Mouse (Mus musculus): ENCODE measurements around the gene Whamm. TPM values are rescaled to one million over a fixed set of nuclear protein-coding genes. Genes with fewer than 3 reads are reported as not detected.
A peak's percentile ranks its signal among the peaks of the same experiment; 100 is the strongest.

Gene Whamm
- polyA plus RNA-seq, 1 experiment from 2014 or later: 5.9 TPM

- no peak for ATAC-seq
- Histone ChIP-seq H3K9ac (ENCODE audit: low read depth, low read length) (no peak overlapping the region), H3K4me1 (replicated peaks; ENCODE audit: control insufficient read depth, insufficient read depth, low read length) (no peaks in the 10 kb centered on the region), H3K9me3 (ENCODE audit: control insufficient read depth) (no peaks in the 10 kb centered on the region), H3K4me3 (ENCODE audit: low read depth, low read length) (no peak overlapping the region), H3K36me3 (ENCODE audit: control insufficient read depth, insufficient read depth) (no peaks in the 10 kb centered on the region), H3K27me3 (replicated peaks; ENCODE audit: control insufficient read depth, insufficient read depth, low read length) (no peaks in the 10 kb centered on the region), H3K4me2 (replicated peaks; ENCODE audit: low read depth) (no peak overlapping the region), H3K27ac (ENCODE audit: low read depth, low read length) (no peak overlapping the region)
- no peak for TF ChIP-seq CTCF (IDR thresholded peaks at IDR 0.05; ENCODE audit: low read depth)
- WGBS: 52% methylated on average over 4 of the region's 4 CpGs
These were observed 17.5 kb upstream of the Whamm start for GRCm38 (mm10) chr7:81553589-81553988.

- no peak overlapping the region for H3K27ac ChIP-seq (ENCODE audit: low read depth, low read length)
- TF ChIP-seq CTCF (IDR thresholded peaks at IDR 0.05; ENCODE audit: low read depth): peak; percentile 75
- 86% methylated on average over 2 of the region's 2 CpGs for whole genome bisulfite sequencing
- H3K27me3 ChIP-seq (replicated peaks; ENCODE audit: control insufficient read depth, insufficient read depth, low read length): no peaks in the 10 kb centered on the region
- no peak overlapping the region for H3K4me2 ChIP-seq (replicated peaks; ENCODE audit: low read depth)
- H3K36me3 ChIP-seq (ENCODE audit: control insufficient read depth, insufficient read depth): no peaks in the 10 kb centered on the region
- H3K9me3 ChIP-seq (ENCODE audit: control insufficient read depth): no peaks in the 10 kb centered on the region
- H3K4me3 ChIP-seq (ENCODE audit: low read depth, low read length): no peak overlapping the region
- no peak for ATAC-seq
- H3K4me1 ChIP-seq (replicated peaks; ENCODE audit: control insufficient read depth, insufficient read depth, low read length): no peaks in the 10 kb centered on the region
- no peak overlapping the region for H3K9ac ChIP-seq (ENCODE audit: low read depth, low read length)
These were observed 16.7 kb upstream of the Whamm start for GRCm38 (mm10) chr7:81554369-81554768.

GRCm38 (mm10) chr7:81556839-81557238 is 14.2 kb upstream of the Whamm start:
- no peak for TF ChIP-seq CTCF (IDR thresholded peaks at IDR 0.05; ENCODE audit: low read depth)
- Histone ChIP-seq H3K27ac (ENCODE audit: low read depth, low read length) (no peak overlapping the region), H3K9me3 (ENCODE audit: control insufficient read depth) (no peaks in the 10 kb centered on the region), H3K4me2 (replicated peaks; ENCODE audit: low read depth) (no peak overlapping the region), H3K4me3 (ENCODE audit: low read depth, low read length) (no peak overlapping the region), H3K9ac (ENCODE audit: low read depth, low read length) (no peak overlapping the region), H3K4me1 (replicated peaks; ENCODE audit: control insufficient read depth, insufficient read depth, low read length) (no peaks in the 10 kb centered on the region), H3K36me3 (ENCODE audit: control insufficient read depth, insufficient read depth) (no peaks in the 10 kb centered on the region), H3K27me3 (replicated peaks; ENCODE audit: control insufficient read depth, insufficient read depth, low read length) (no peaks in the 10 kb centered on the region)
- ATAC-seq: no peak
- WGBS: 69% methylated on average over 4 of the region's 4 CpGs

- Histone ChIP-seq H3K9me3 (ENCODE audit: control insufficient read depth) (no peaks in the 10 kb centered on the region), H3K27me3 (replicated peaks; ENCODE audit: control insufficient read depth, insufficient read depth, low read length) (no peaks in the 10 kb centered on the region), H3K4me2 (replicated peaks; ENCODE audit: low read depth) (no peak overlapping the region), H3K4me1 (replicated peaks; ENCODE audit: control insufficient read depth, insufficient read depth, low read length) (no peaks in the 10 kb centered on the region), H3K9ac (ENCODE audit: low read depth, low read length) (no peak overlapping the region), H3K27ac (ENCODE audit: low read depth, low read length) (no peak overlapping the region), H3K36me3 (ENCODE audit: control insufficient read depth, insufficient read depth) (no peaks in the 10 kb centered on the region), H3K4me3 (ENCODE audit: low read depth, low read length) (no peak overlapping the region)
- ATAC-seq: no peak
- WGBS: 58% methylated on average over 7 of the region's 7 CpGs
- no peak for TF ChIP-seq CTCF (IDR thresholded peaks at IDR 0.05; ENCODE audit: low read depth)
These were observed 13.6 kb upstream of the Whamm start for GRCm38 (mm10) chr7:81557252-81557984.

GRCm38 (mm10) chr7:81557985-81558360 is 13.1 kb upstream of the Whamm start:
- Histone ChIP-seq H3K27ac (ENCODE audit: low read depth, low read length) (no peak overlapping the region), H3K9me3 (ENCODE audit: control insufficient read depth) (no peaks in the 10 kb centered on the region), H3K36me3 (ENCODE audit: control insufficient read depth, insufficient read depth) (no peaks in the 10 kb centered on the region), H3K27me3 (replicated peaks; ENCODE audit: control insufficient read depth, insufficient read depth, low read length) (no peaks in the 10 kb centered on the region), H3K4me1 (replicated peaks; ENCODE audit: control insufficient read depth, insufficient read depth, low read length) (no peaks in the 10 kb centered on the region), H3K4me3 (ENCODE audit: low read depth, low read length) (no peak overlapping the region), H3K9ac (ENCODE audit: low read depth, low read length) (no peak overlapping the region), H3K4me2 (replicated peaks; ENCODE audit: low read depth) (no peak overlapping the region)
- TF ChIP-seq CTCF (IDR thresholded peaks at IDR 0.05; ENCODE audit: low read depth): no peak
- WGBS: 47% methylated on average over 4 of the region's 4 CpGs
- ATAC-seq: no peak

- Histone ChIP-seq H3K9me3 (ENCODE audit: control insufficient read depth) (no peaks in the 10 kb centered on the region), H3K4me1 (replicated peaks; ENCODE audit: control insufficient read depth, insufficient read depth, low read length) (no peaks in the 10 kb centered on the region), H3K36me3 (ENCODE audit: control insufficient read depth, insufficient read depth) (no peaks in the 10 kb centered on the region), H3K27me3 (replicated peaks; ENCODE audit: control insufficient read depth, insufficient read depth, low read length) (no peaks in the 10 kb centered on the region), H3K4me3 (ENCODE audit: low read depth, low read length) (no peak overlapping the region), H3K4me2 (replicated peaks; ENCODE audit: low read depth) (no peak overlapping the region), H3K9ac (ENCODE audit: low read depth, low read length) (no peak overlapping the region), H3K27ac (ENCODE audit: low read depth, low read length) (no peak overlapping the region)
- WGBS: 84% methylated on average over 14 of the region's 14 CpGs
- no peak for ATAC-seq
- TF ChIP-seq CTCF (IDR thresholded peaks at IDR 0.05; ENCODE audit: low read depth): no peak
These were observed 11.7 kb upstream of the Whamm start for GRCm38 (mm10) chr7:81559231-81559980.

All from intestine, postnatal 0 days (tissue).